Mouse (Mus musculus) limb, embryonic 14.5 days (tissue): ENCODE measurements at regions not wholly inside any gene's neighbourhood (a gene's known extent, or its start where the extent isn't known, plus 50 kb on each side); places are given as distances from the start of the nearest gene placed in this dataset.

ENCODE experiments used
- ATAC-seq: fragments of 200-750 bp; cut with Nextera tagmentation; 2 replicates; pipeline ENCODE4 v1.8.0; 2017; ENCODE audit warnings: low read depth, moderate number of reproducible peaks, moderate TSS enrichment; ENCODE audit not compliant: low FRiP score
- DNase-seq: peaks from one replicate; pipeline ENCODE4 v3.0.0-alpha.2; 2015; ENCODE audit warnings: low spot score
- H3K27ac ChIP-seq: fragments of 300-500 bp; sonication (generic); replicated peaks from 2 replicates; pipeline ENCODE4 v1.5.1; 2014; ENCODE audit warnings: low read depth, mild to moderate bottlenecking, low read length, moderate library complexity, mixed read lengths
- H3K27me3 ChIP-seq: fragments of 300-500 bp; sonication (generic); 2 replicates; pipeline ENCODE4 v1.6.1; 2014; ENCODE audit warnings: low read length, mixed read lengths; ENCODE audit not compliant: control insufficient read depth, insufficient read depth
- H3K36me3 ChIP-seq: fragments of 300-500 bp; sonication (generic); 2 replicates; pipeline ENCODE4 v1.6.1; 2014; ENCODE audit warnings: mild to moderate bottlenecking, low read length, moderate library complexity, mixed read lengths; ENCODE audit not compliant: control insufficient read depth, insufficient read depth
- H3K4me1 ChIP-seq: fragments of 300-500 bp; sonication (generic); 2 replicates; pipeline ENCODE4 v1.6.1; 2014; ENCODE audit warnings: antibody characterized with exemption, low read length, mixed read lengths; ENCODE audit not compliant: control insufficient read depth, insufficient read depth
- H3K4me2 ChIP-seq: fragments of 300-500 bp; sonication (generic); replicated peaks from 2 replicates; pipeline ENCODE4 v1.6.1; 2014; ENCODE audit warnings: low read depth, mild to moderate bottlenecking, low read length, moderate library complexity; ENCODE audit not compliant: severe bottlenecking
- H3K4me3 ChIP-seq: fragments of 300-500 bp; sonication (generic); replicated peaks from 2 replicates; pipeline ENCODE4 v1.5.1; 2014; ENCODE audit warnings: low read length
- H3K9ac ChIP-seq: fragments of 300-500 bp; sonication (generic); 2 replicates; pipeline ENCODE4 v1.6.1; 2014; ENCODE audit warnings: mild to moderate bottlenecking, low read depth, low read length, moderate library complexity; ENCODE audit not compliant: severe bottlenecking
- H3K9me3 ChIP-seq: fragments of 300-500 bp; sonication (generic); 2 replicates; pipeline ENCODE4 v1.6.1; 2016; ENCODE audit warnings: low read length; ENCODE audit not compliant: control insufficient read depth
- POLR2A ChIP-seq: fragments of 200-500 bp; IDR thresholded peaks from 2 replicates; pipeline ENCODE4 v1.8.0; 2012; ENCODE audit warnings: inconsistent platforms, mild to moderate bottlenecking, moderate library complexity, borderline replicate concordance; ENCODE audit not compliant: insufficient read depth, insufficient read length; ENCODE audit errors: extremely low read depth
- WGBS: fragments of 180-500 bp; shearing (Covaris S2); extraction: QIAGEN DNeasy Blood & Tissue Kit; methylation state at CpG from one replicate; pipeline ENCODE4 v1.1.7; 2014; 5-methylcytosine and 5-hydroxymethylcytosine counted together

GRCm38 (mm10) chr16:74873756-74874155, 462.1 kb upstream of the Robo2 start:
- H3K4me2 ChIP-seq, result no peak overlapping the region
- H3K9ac ChIP-seq, result no peak overlapping the region
- H3K4me3 ChIP-seq, result no peak overlapping the region
- H3K4me1 ChIP-seq, result no peaks in the 10 kb centered on the region
- DNase-seq (no peak), ATAC-seq (no peak)
- no peak for TF ChIP-seq POLR2A
- H3K9me3 ChIP-seq, result no peaks in the 10 kb centered on the region
- H3K27me3 ChIP-seq, result no peaks in the 10 kb centered on the region
- no peak overlapping the region for H3K27ac ChIP-seq
- no peaks in the 10 kb centered on the region for H3K36me3 ChIP-seq

- no peaks in the 10 kb centered on the region for H3K9me3 ChIP-seq
- no peak overlapping the region for H3K4me3 ChIP-seq
- WGBS, result 17% methylated on average over 2 of the region's 2 CpGs
- no peak overlapping the region for H3K4me2 ChIP-seq
- H3K4me1 ChIP-seq, result no peaks in the 10 kb centered on the region
- no peak overlapping the region for H3K9ac ChIP-seq
- no peaks in the 10 kb centered on the region for H3K36me3 ChIP-seq
- H3K27me3 ChIP-seq, result no peaks in the 10 kb centered on the region
- H3K27ac ChIP-seq, result no peak overlapping the region
- no peak for TF ChIP-seq POLR2A
- ATAC-seq (no peak), DNase-seq (peak; percentile 50)
Observed at GRCm38 (mm10) chr16:74857752-74858151, 446.1 kb upstream of the Robo2 start.

- WGBS, result 89% methylated on average over 2 of the region's 2 CpGs
- no peaks in the 10 kb centered on the region for H3K9me3 ChIP-seq
- no peak overlapping the region for H3K9ac ChIP-seq
- no peak overlapping the region for H3K27ac ChIP-seq
- H3K27me3 ChIP-seq, result no peaks in the 10 kb centered on the region
- H3K4me2 ChIP-seq, result no peak overlapping the region
- H3K4me3 ChIP-seq, result no peak overlapping the region
- H3K36me3 ChIP-seq, result no peaks in the 10 kb centered on the region
- H3K4me1 ChIP-seq, result no peaks in the 10 kb centered on the region
- TF ChIP-seq POLR2A, result no peak
- DNase-seq (no peak), ATAC-seq (no peak)
Observed at GRCm38 (mm10) chr16:74840006-74840405, 428.4 kb upstream of the Robo2 start.

GRCm38 (mm10) chr16:74814386-74814785, 402.8 kb upstream of the Robo2 start:
- H3K36me3 ChIP-seq, result no peaks in the 10 kb centered on the region
- H3K27me3 ChIP-seq, result no peaks in the 10 kb centered on the region
- 73% methylated on average over 3 of the region's 3 CpGs for WGBS
- no peaks in the 10 kb centered on the region for H3K9me3 ChIP-seq
- no peak overlapping the region for H3K27ac ChIP-seq
- H3K9ac ChIP-seq, result no peak overlapping the region
- DNase-seq (no peak), ATAC-seq (no peak)
- no peak overlapping the region for H3K4me2 ChIP-seq
- no peak for TF ChIP-seq POLR2A
- H3K4me1 ChIP-seq, result no peaks in the 10 kb centered on the region
- H3K4me3 ChIP-seq, result no peak overlapping the region

GRCm38 (mm10) chr16:74809154-74809825, 397.7 kb upstream of the Robo2 start:
- WGBS, result 64% methylated on average over 7 of the region's 7 CpGs
- no peak overlapping the region for H3K27ac ChIP-seq
- H3K36me3 ChIP-seq, result no peaks in the 10 kb centered on the region
- no peak for TF ChIP-seq POLR2A
- DNase-seq, result no peak
- H3K4me2 ChIP-seq, result no peak overlapping the region
- no peaks in the 10 kb centered on the region for H3K9me3 ChIP-seq
- H3K9ac ChIP-seq, result no peak overlapping the region
- H3K4me3 ChIP-seq, result no peak overlapping the region
- no peak for ATAC-seq
- no peaks in the 10 kb centered on the region for H3K4me1 ChIP-seq
- no peaks in the 10 kb centered on the region for H3K27me3 ChIP-seq

- no peaks in the 10 kb centered on the region for H3K4me1 ChIP-seq
- H3K9ac ChIP-seq, result no peak overlapping the region
- TF ChIP-seq POLR2A, result no peak
- no peaks in the 10 kb centered on the region for H3K27me3 ChIP-seq
- ATAC-seq (no peak), DNase-seq (no peak)
- H3K9me3 ChIP-seq, result no peaks in the 10 kb centered on the region
- no peak overlapping the region for H3K27ac ChIP-seq
- no peaks in the 10 kb centered on the region for H3K36me3 ChIP-seq
- H3K4me3 ChIP-seq, result no peak overlapping the region
- no peak overlapping the region for H3K4me2 ChIP-seq
- WGBS, result 71% methylated on average over 2 of the region's 2 CpGs
Observed at GRCm38 (mm10) chr16:74806775-74807174, 395.1 kb upstream of the Robo2 start.
